ENCODE assay signal across 27 mouse cellular contexts in the genomic region with DNA sequence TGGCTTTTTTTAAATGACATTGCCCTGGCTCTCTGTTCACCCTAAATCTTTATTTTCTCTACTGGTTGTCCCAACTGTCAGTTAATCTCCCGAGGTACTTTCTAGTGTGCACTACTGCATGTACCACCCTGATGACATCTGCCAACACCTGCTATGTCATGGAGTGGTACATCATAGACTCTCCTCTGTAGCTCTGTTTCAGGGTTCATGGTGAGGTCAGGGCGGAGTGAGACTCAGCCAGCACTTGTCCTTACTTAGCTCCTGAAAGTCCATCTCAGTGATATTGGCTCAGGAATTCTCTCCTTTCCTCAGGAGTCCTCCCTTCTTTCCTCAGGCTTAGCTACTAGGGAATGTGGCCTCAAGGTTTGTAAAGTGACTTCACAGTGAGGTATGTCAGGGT.
"Had no signal": no experiment of that assay in that cellular context is flagged by ENCODE, and none has a peak within 500 bp of the region (broad histone marks: within the 10 kb centered on the region; RNA-seq: fewer than 3 reads in every experiment).

No protein-coding gene starts in this region.

- H3K4me1 ChIP-seq: embryonic facial prominence, embryonic 12.5 days; embryonic facial prominence, embryonic 15.5 days; forebrain, embryonic 10.5 days; forebrain, embryonic 12.5 days; forebrain, embryonic 13.5 days; forebrain, embryonic 15.5 days; heart, embryonic 10.5 days; heart, embryonic 12.5 days had no signal

- DNase-seq: cerebellum, adult 2 months; cerebellum, adult 8-10 months; cerebellum, adult 9-10 months; cerebellum, adult 9-11 months; cerebellum, postnatal 10 days; cerebellum, postnatal 14 days; cerebellum, postnatal 25 days; cerebellum, postnatal 36 days; embryo, embryonic 11 days; forebrain, postnatal 0 days; gastrocnemius, postnatal 10 days; gastrocnemius, postnatal 14 days; gastrocnemius, postnatal 25 days; gastrocnemius, postnatal 36 days; heart, adult 2 months had no signal

- H3K27me3 ChIP-seq: embryonic facial prominence, embryonic 12.5 days; embryonic facial prominence, embryonic 15.5 days; forebrain, embryonic 12.5 days; forebrain, embryonic 13.5 days; forebrain, embryonic 15.5 days; heart, embryonic 12.5 days had no signal

- H3K27ac ChIP-seq: embryonic facial prominence, embryonic 12.5 days; embryonic facial prominence, embryonic 15.5 days; forebrain, embryonic 10.5 days; forebrain, embryonic 12.5 days; forebrain, embryonic 13.5 days; forebrain, embryonic 15.5 days; heart, adult 2 months; heart, embryonic 10.5 days had no signal

- H3K4me3 ChIP-seq: embryonic facial prominence, embryonic 12.5 days; embryonic facial prominence, embryonic 15.5 days; erythroblast, embryonic 14.5 days; forebrain, embryonic 10.5 days; forebrain, embryonic 12.5 days; forebrain, embryonic 13.5 days; forebrain, embryonic 15.5 days; heart, adult 2 months; heart, embryonic 10.5 days; heart, embryonic 12.5 days had no signal

- H3K9ac ChIP-seq: embryonic facial prominence, embryonic 12.5 days; embryonic facial prominence, embryonic 15.5 days; forebrain, embryonic 12.5 days; forebrain, embryonic 13.5 days; forebrain, embryonic 15.5 days; forebrain, postnatal 0 days; heart, embryonic 12.5 days had no signal

- H3K36me3 ChIP-seq: embryonic facial prominence, embryonic 12.5 days; embryonic facial prominence, embryonic 15.5 days; forebrain, embryonic 10.5 days; forebrain, embryonic 12.5 days; forebrain, embryonic 15.5 days; heart, embryonic 10.5 days; heart, embryonic 12.5 days had no signal

- H3K9me3 ChIP-seq: embryonic facial prominence, embryonic 12.5 days; embryonic facial prominence, embryonic 15.5 days; forebrain, embryonic 12.5 days; forebrain, embryonic 15.5 days; heart, embryonic 12.5 days had no signal

- H3K4me2 ChIP-seq: embryonic facial prominence, embryonic 12.5 days; embryonic facial prominence, embryonic 15.5 days; forebrain, embryonic 12.5 days; forebrain, embryonic 13.5 days; forebrain, embryonic 15.5 days; heart, embryonic 11.5 days; heart, embryonic 12.5 days had no signal

- ATAC-seq: forebrain, embryonic 13.5 days; forebrain, embryonic 14.5 days; forebrain, embryonic 15.5 days; forebrain, embryonic 16.5 days; forebrain, postnatal 0 days had no signal
